Mouse (Mus musculus) layer of hippocampus, adult 8-10 months (tissue): Measurements from ENCODE around the gene Tmem158. TPM values are rescaled to one million over a fixed set of nuclear protein-coding genes. Genes with fewer than 3 reads are reported as not detected.

Experiments
- total RNA-seq, 4 experiments: library from RNA; stranded (reverse); gene quantifications; 2 replicates each; pipeline ENCODE4 v1.2.4; 2022

Tmem158 gene
- total RNA-seq, 4 experiments from 2014 or later: 27.9 to 32.5 (median 31.2) TPM

Other genes starting within 250 kb of the Tmem158 start
- 10 to 100 TPM; 22.0 to 28.7 (median 24.3) TPM for gene Tmem42, start 239.4 kb downstream of the Tmem158 start, total RNA-seq
- gene Tgm4, start 226.0 kb downstream of the Tmem158 start, total RNA-seq: 1 to 10 TPM; 1.2 to 2.2 (median 1.9) TPM
- gene Zdhhc3, start 147.6 kb downstream of the Tmem158 start, total RNA-seq: 10 to 100 TPM; 57.6 to 60.7 (median 59.0) TPM
- gene Exosc7, start 147.5 kb downstream of the Tmem158 start, total RNA-seq: 10 to 100 TPM; 41.0 to 52.4 (median 46.1) TPM
- gene Clec3b, start 109.8 kb downstream of the Tmem158 start, total RNA-seq: 1 to 10 TPM; 2.1 to 3.1 (median 2.4) TPM
- under 1 TPM in 1 of 4 experiments, not detected in 3; 0.11 TPM for gene Cdcp1, start 44.7 kb downstream of the Tmem158 start, total RNA-seq
- gene Lars2, start 106.2 kb upstream of the Tmem158 start, total RNA-seq: 1,000 to 10,000 TPM in 1 of 4 experiments, 100 to 1,000 TPM in 1, 10 to 100 TPM in 2; 42.2 to 1,241 (median 109) TPM
- gene Limd1, start 217.9 kb upstream of the Tmem158 start, total RNA-seq: 1 to 10 TPM; 6.7 to 9.6 (median 7.6) TPM